Mouse (Mus musculus): ENCODE data around the gene Mfsd5.

Mfsd5 gene

GRCm38 (mm10) chr15:102248131-102248811, 31.0 kb upstream of the Mfsd5 start:
- no peak for DNase-seq (ENCODE audit: low spot score)

GRCm38 (mm10) chr15:102248812-102249191, 30.5 kb upstream of the Mfsd5 start:
- DNase-seq (ENCODE audit: low spot score), result no peak

- DNase-seq (ENCODE audit: low spot score), result no peak
Observed at GRCm38 (mm10) chr15:102249251-102249691, 30.0 kb upstream of the Mfsd5 start.

- DNase-seq (ENCODE audit: low spot score), result no peak
Observed at GRCm38 (mm10) chr15:102249967-102250366, 29.3 kb upstream of the Mfsd5 start.

- DNase-seq (ENCODE audit: low spot score), result no peak
Observed at GRCm38 (mm10) chr15:102250521-102250920, 28.7 kb upstream of the Mfsd5 start.

GRCm38 (mm10) chr15:102255547-102256255, 23.6 kb upstream of the Mfsd5 start:
- DNase-seq (ENCODE audit: low spot score), result no peak

GRCm38 (mm10) chr15:102256431-102257201, 22.6 kb upstream of the Mfsd5 start:
- no peak for DNase-seq (ENCODE audit: low spot score)

GRCm38 (mm10) chr15:102257202-102258075, 21.8 kb upstream of the Mfsd5 start, which contains the start of gene Rarg:
TSS of gene Rarg (minus strand) at chr15:102257517.
- peak; percentile 62 for DNase-seq (ENCODE audit: low spot score)

GRCm38 (mm10) chr15:102258076-102258470, 21.2 kb upstream of the Mfsd5 start:
- no peak for DNase-seq (ENCODE audit: low spot score)

- no peak for DNase-seq (ENCODE audit: low spot score)
Observed at GRCm38 (mm10) chr15:102258581-102259253, 20.5 kb upstream of the Mfsd5 start.

GRCm38 (mm10) chr15:102262582-102262981, 16.7 kb upstream of the Mfsd5 start:
- no peak for DNase-seq (ENCODE audit: low spot score)

- DNase-seq (ENCODE audit: low spot score), result no peak
Observed at GRCm38 (mm10) chr15:102263037-102263436, 16.2 kb upstream of the Mfsd5 start.

GRCm38 (mm10) chr15:102265548-102265947, 13.7 kb upstream of the Mfsd5 start:
- no peak for DNase-seq (ENCODE audit: low spot score)

GRCm38 (mm10) chr15:102270274-102270960, 8.8 kb upstream of the Mfsd5 start, which contains the start of gene Gm9918:
TSS of gene Gm9918 (plus strand) at chr15:102270563.
- no peak for DNase-seq (ENCODE audit: low spot score)

- DNase-seq (ENCODE audit: low spot score), result no peak
Observed at GRCm38 (mm10) chr15:102271441-102271840, 7.8 kb upstream of the Mfsd5 start.

GRCm38 (mm10) chr15:102273982-102274716, 5.1 kb upstream of the Mfsd5 start:
- DNase-seq (ENCODE audit: low spot score), result no peak

- DNase-seq (ENCODE audit: low spot score), result no peak
Observed at GRCm38 (mm10) chr15:102278726-102279091, 545 bp upstream of the Mfsd5 start.

GRCm38 (mm10) chr15:102279783-102280520, 698 bp downstream of the Mfsd5 start:
- no peak for DNase-seq (ENCODE audit: low spot score)

GRCm38 (mm10) chr15:102280623-102281022, 1.4 kb downstream of the Mfsd5 start:
- DNase-seq (ENCODE audit: low spot score), result no peak
